Mouse (Mus musculus) hindbrain, embryonic 11.5 days (tissue): ENCODE measurements around the gene Thoc7. TPM values are rescaled to one million over a fixed set of nuclear protein-coding genes. Genes with fewer than 3 reads are reported as not detected.

Experiments
- ATAC-seq: fragments of 200-750 bp; cut with Nextera tagmentation; 2 replicates; pipeline ENCODE4 v1.8.0; 2017; ENCODE audit warnings: mild to moderate bottlenecking, moderate TSS enrichment, moderate library complexity; ENCODE audit not compliant: low FRiP score
- DNase-seq: peaks from one replicate; pipeline ENCODE4 v3.0.0-alpha.2; 2015; ENCODE audit warnings: low spot score
- H3K27ac ChIP-seq: fragments of 300-500 bp; sonication (generic); 2 replicates; pipeline ENCODE4 v1.5.1; 2014; ENCODE audit warnings: mild to moderate bottlenecking, low read depth, low read length
- H3K27me3 ChIP-seq: fragments of 300-500 bp; sonication (generic); 2 replicates; pipeline ENCODE4 v1.6.1; 2014; ENCODE audit warnings: mild to moderate bottlenecking, low read length, moderate library complexity, mixed read lengths; ENCODE audit not compliant: control insufficient read depth, insufficient read depth
- H3K36me3 ChIP-seq: fragments of 300-500 bp; sonication (generic); 2 replicates; pipeline ENCODE4 v1.6.1; 2014; ENCODE audit warnings: mild to moderate bottlenecking, low read length, moderate library complexity, mixed read lengths; ENCODE audit not compliant: control insufficient read depth, insufficient read depth
- H3K4me1 ChIP-seq: fragments of 300-500 bp; sonication (generic); replicated peaks from 2 replicates; pipeline ENCODE4 v1.6.1; 2014; ENCODE audit warnings: low read length, mixed read lengths; ENCODE audit not compliant: control insufficient read depth, insufficient read depth
- H3K4me2 ChIP-seq: fragments of 300-500 bp; sonication (generic); replicated peaks from 2 replicates; pipeline ENCODE4 v1.6.1; 2014; ENCODE audit warnings: mild to moderate bottlenecking, low read depth, low read length
- H3K4me3 ChIP-seq: fragments of 300-500 bp; sonication (generic); 2 replicates; pipeline ENCODE4 v1.5.1; 2014; ENCODE audit warnings: low read depth, low read length
- H3K9ac ChIP-seq: fragments of 300-500 bp; sonication (generic); 2 replicates; pipeline ENCODE4 v1.6.1; 2014; ENCODE audit warnings: low read depth, low read length
- H3K9me3 ChIP-seq: fragments of 300-500 bp; sonication (generic); 2 replicates; pipeline ENCODE4 v1.6.1; 2016; ENCODE audit warnings: low read length; ENCODE audit not compliant: control insufficient read depth
- WGBS: fragments of 180-500 bp; shearing (Covaris S2); extraction: QIAGEN DNeasy Blood & Tissue Kit; methylation state at CpG from one replicate; pipeline ENCODE4 v1.1.7; 2014; 5-methylcytosine and 5-hydroxymethylcytosine counted together
- polyA plus RNA-seq: library from polyadenylated mRNA; unstranded; fragments of >200 nt; fragmentation: Nextera tagmentation; extraction: Ambion mirVana; gene quantifications from 2 replicates; pipeline ENCODE4 v1.2.1, GENCODE M21; 2014

Gene Thoc7
- polyA plus RNA-seq, 1 experiment from 2014 or later, result 253 TPM

- no peak for DNase-seq
- no peak within 1 kb of the TSS for H3K4me2 ChIP-seq
- H3K4me1 ChIP-seq, result no peaks in the 10 kb centered on the region
- ATAC-seq, result no peak
- no peaks in the 10 kb centered on the region for H3K27me3 ChIP-seq
- H3K9ac ChIP-seq, result no peak within 1 kb of the TSS
- no peaks in the 10 kb centered on the region for H3K9me3 ChIP-seq
- H3K36me3 ChIP-seq, result no peaks in the 10 kb centered on the region
- H3K4me3 ChIP-seq, result no peak within 1 kb of the TSS
- no peak within 1 kb of the TSS for H3K27ac ChIP-seq
- 62% methylated on average over 1 of the region's 1 CpGs for WGBS
These were observed 47.1 kb downstream of the Thoc7 start, which contains the start of gene Gm281 for GRCm38 (mm10) chr14:13914387-13915082. Gm281 (minus strand) TSS chr14:13914478.

- 81% methylated on average over 2 of the region's 2 CpGs for WGBS
- DNase-seq (no peak), ATAC-seq (no peak)
- H3K36me3 ChIP-seq, result no peaks in the 10 kb centered on the region
- H3K4me3 ChIP-seq, result no peak overlapping the region
- H3K4me1 ChIP-seq, result no peaks in the 10 kb centered on the region
- no peaks in the 10 kb centered on the region for H3K9me3 ChIP-seq
- H3K9ac ChIP-seq, result no peak overlapping the region
- H3K4me2 ChIP-seq, result no peak overlapping the region
- no peaks in the 10 kb centered on the region for H3K27me3 ChIP-seq
- no peak overlapping the region for H3K27ac ChIP-seq
These were observed 51.5 kb downstream of the Thoc7 start for GRCm38 (mm10) chr14:13910148-13910547.

- H3K9ac ChIP-seq, result no peak overlapping the region
- H3K4me3 ChIP-seq, result no peak overlapping the region
- no peaks in the 10 kb centered on the region for H3K4me1 ChIP-seq
- no peaks in the 10 kb centered on the region for H3K27me3 ChIP-seq
- 89% methylated on average over 7 of the region's 7 CpGs for WGBS
- no peak for DNase-seq
- H3K36me3 ChIP-seq, result no peaks in the 10 kb centered on the region
- no peak overlapping the region for H3K4me2 ChIP-seq
- H3K27ac ChIP-seq, result no peak overlapping the region
- no peaks in the 10 kb centered on the region for H3K9me3 ChIP-seq
- no peak for ATAC-seq
These were observed 54.5 kb downstream of the Thoc7 start for GRCm38 (mm10) chr14:13907145-13907544.

GRCm38 (mm10) chr14:13906461-13906860 is 55.2 kb downstream of the Thoc7 start:
- no peaks in the 10 kb centered on the region for H3K27me3 ChIP-seq
- no peaks in the 10 kb centered on the region for H3K9me3 ChIP-seq
- ATAC-seq, result no peak
- no peaks in the 10 kb centered on the region for H3K36me3 ChIP-seq
- no peak for DNase-seq
- no peak overlapping the region for H3K27ac ChIP-seq
- 96% methylated on average over 1 of the region's 1 CpGs for WGBS
- no peak overlapping the region for H3K4me3 ChIP-seq
- H3K9ac ChIP-seq, result no peak overlapping the region
- H3K4me1 ChIP-seq, result no peaks in the 10 kb centered on the region
- H3K4me2 ChIP-seq, result no peak overlapping the region

GRCm38 (mm10) chr14:13901611-13902067 is 60.0 kb downstream of the Thoc7 start:
- no peaks in the 10 kb centered on the region for H3K4me1 ChIP-seq
- WGBS, result under 1% methylated on average over 22 of the region's 22 CpGs
- peak; percentile 91 for ATAC-seq
- H3K4me3 ChIP-seq, result peak overlapping the region; percentile 47
- no peaks in the 10 kb centered on the region for H3K9me3 ChIP-seq
- H3K4me2 ChIP-seq, result peak overlapping the region; percentile 72
- DNase-seq, result peak; percentile 79
- no peak overlapping the region for H3K27ac ChIP-seq
- H3K27me3 ChIP-seq, result 0 out of 2 replicates have a peak, but pooled peaks cover 2% of the 10 kb centered on the region
- peak overlapping the region; percentile 66 for H3K9ac ChIP-seq
- no peaks in the 10 kb centered on the region for H3K36me3 ChIP-seq

Other genes with a start within 250 kb of the Thoc7 start
- not detected in 2 replicates for gene Gm281, start 47.4 kb downstream of the Thoc7 start, polyA plus RNA-seq
- 4.4 and 6.3 TPM in 2 replicates for gene Atxn7, start 412 bp downstream of the Thoc7 start, polyA plus RNA-seq
- gene Psmd6, start 159.1 kb upstream of the Thoc7 start, polyA plus RNA-seq, result 314 and 332 TPM in 2 replicates
- gene Olfr720, start 225.0 kb upstream of the Thoc7 start, polyA plus RNA-seq, result not detected in 2 replicates